Mouse (Mus musculus) bone marrow macrophage, adult 2 months (primary cell): ENCODE results near the gene Spef1.

ENCODE experiments used
- CTCF ChIP-seq: IDR thresholded peaks from 2 replicates; pipeline ENCODE4 v1.5.1; 2012; ENCODE audit warnings: low read depth, mild to moderate bottlenecking, low read length, moderate library complexity
- POLR2A ChIP-seq: IDR thresholded peaks from 2 replicates; pipeline ENCODE4 v1.6.1; 2012; ENCODE audit warnings: mild to moderate bottlenecking, low read depth, low read length, borderline replicate concordance

DNA sequence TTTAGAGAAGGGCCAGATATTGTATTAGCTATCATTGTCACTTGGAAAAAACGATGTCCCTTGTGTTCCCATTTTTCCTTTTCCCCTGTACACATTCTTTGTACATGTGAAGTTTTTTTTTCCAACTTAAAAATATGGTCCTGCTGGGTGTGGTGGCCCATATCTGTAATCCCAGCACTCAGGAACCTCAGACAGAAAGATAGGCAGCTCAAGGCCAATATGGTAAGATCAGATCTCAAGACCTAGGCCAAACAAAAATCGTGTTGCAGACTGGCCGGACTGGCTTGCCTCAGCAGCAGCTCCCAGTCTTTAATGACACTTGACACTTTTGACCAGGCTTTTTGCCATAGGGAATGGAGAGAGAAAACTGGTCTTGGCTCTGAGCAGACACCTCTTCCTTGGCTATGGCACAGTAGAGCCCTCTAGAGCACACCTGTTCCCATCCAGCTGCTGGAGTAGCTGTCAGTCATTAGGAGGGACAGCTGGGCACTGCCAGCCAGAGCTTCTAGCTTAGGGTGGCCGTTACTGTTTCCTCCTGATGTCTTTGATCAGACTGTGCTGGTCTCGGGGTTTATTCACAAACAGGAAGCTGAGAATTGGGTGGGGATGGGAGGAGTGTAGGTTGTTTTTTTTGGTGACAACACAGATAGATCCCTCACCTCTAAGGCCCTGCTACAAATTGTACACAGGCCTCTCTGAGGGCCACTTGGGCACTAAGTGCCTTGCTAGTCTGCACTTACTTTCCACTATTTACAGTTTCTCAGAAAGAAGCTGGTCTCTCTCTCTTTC lies 2.6 kb upstream of the Spef1 start:
- no peak for TF ChIP-seq CTCF
- TF ChIP-seq POLR2A, result no peak
